Mouse (Mus musculus) brain, embryonic 14.5 days (tissue): Measurements from ENCODE around the gene Borcs5.

Experiments
- CTCF ChIP-seq: fragments of 200-500 bp; IDR thresholded peaks from 2 replicates; pipeline ENCODE4 v1.5.1; 2012; ENCODE audit warnings: inconsistent platforms, mild to moderate bottlenecking, moderate library complexity, borderline replicate concordance; ENCODE audit not compliant: insufficient read depth, insufficient read length; ENCODE audit errors: extremely low read depth
- POLR2A ChIP-seq: fragments of 200-500 bp; IDR thresholded peaks from 2 replicates; pipeline ENCODE4 v1.6.1; 2012; ENCODE audit warnings: mild to moderate bottlenecking, inconsistent platforms, borderline replicate concordance; ENCODE audit not compliant: poor library complexity, insufficient read depth, insufficient read length, severe bottlenecking; ENCODE audit errors: extremely low read depth

DNA sequence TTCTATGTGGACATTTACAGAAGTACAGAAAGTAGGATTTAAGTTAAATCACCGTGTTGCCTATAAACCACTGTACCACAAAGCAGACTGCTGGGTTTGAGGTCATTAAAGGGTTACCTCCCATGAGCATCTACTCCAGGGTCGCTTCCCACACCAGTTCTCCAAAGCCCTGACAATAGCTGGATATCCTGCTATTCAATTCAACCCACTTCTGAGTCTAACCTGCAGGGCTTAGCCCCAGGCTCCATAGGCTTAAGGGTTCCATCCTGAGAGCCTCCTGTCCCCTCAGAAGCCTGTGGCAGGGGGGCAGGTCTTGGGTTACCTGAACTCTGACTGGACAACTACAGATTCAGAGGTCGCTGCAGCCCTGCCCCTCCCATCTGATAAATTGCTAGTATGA is 19.2 kb upstream of the Borcs5 start:
- TF ChIP-seq POLR2A (no peak), CTCF (no peak)
